Comparison of ENCODE assay signal across 8 mouse cellular contexts in genomic region chr3:115766153-115766552, GRCm38 (mm10). TPM values are rescaled to one million over a fixed set of nuclear protein-coding genes. Genes with fewer than 3 reads are reported as not detected.
DNase-seq lines count a peak whose midpoint lies in the region; ATAC-seq lines count a peak whose summit lies in the region.
"Had no signal": no experiment of that assay in that cellular context is flagged by ENCODE, and none has a peak within 500 bp of the region (broad histone marks: within the 10 kb centered on the region; RNA-seq: fewer than 3 reads in every experiment).

No protein-coding gene starts in this region.

- peak overlapping the region; percentile 26 to 78 for H3K27ac ChIP-seq in heart, embryonic 14.5 days (replicated peaks in 1 of 2; ENCODE audit: control insufficient read depth in 1 of 2, insufficient read depth in 1 of 2, low read depth in 2 of 2, low read length in 2 of 2)
- H3K27ac ChIP-seq in liver, embryonic 11.5 days (ENCODE audit: low read depth, low read length) = no peak overlapping the region
- no peak overlapping the region for H3K27ac ChIP-seq in stomach, embryonic 16.5 days (ENCODE audit: low read length)
- H3K27ac ChIP-seq in forebrain, embryonic 15.5 days (replicated peaks) = no peak overlapping the region
- H3K27ac ChIP-seq: hindbrain, embryonic 14.5 days had no signal

- peak overlapping the region; percentile 55 for H3K4me2 ChIP-seq in heart, embryonic 14.5 days (ENCODE audit: low read length)
- peak overlapping the region; percentile 27 for H3K4me2 ChIP-seq in liver, embryonic 11.5 days
- H3K4me2 ChIP-seq in stomach, embryonic 16.5 days (ENCODE audit: low read depth, low read length) = peak overlapping the region; percentile 21; the same call in 1 of the 2 replicates
- no peak overlapping the region for H3K4me2 ChIP-seq in forebrain, embryonic 15.5 days (replicated peaks)
- H3K4me2 ChIP-seq: hindbrain, embryonic 14.5 days had no signal

- no peaks in the 10 kb centered on the region for H3K36me3 ChIP-seq in heart, embryonic 14.5 days (ENCODE audit: control insufficient read depth, insufficient read depth, low read length)
- H3K36me3 ChIP-seq in liver, embryonic 11.5 days (ENCODE audit: control insufficient read depth, insufficient read depth, low read length) = no peaks in the 10 kb centered on the region
- no peaks in the 10 kb centered on the region for H3K36me3 ChIP-seq in stomach, embryonic 16.5 days (ENCODE audit: control insufficient read depth, insufficient read depth, low read length)
- no peaks in the 10 kb centered on the region for H3K36me3 ChIP-seq in forebrain, embryonic 15.5 days

- intact Hi-C loops in left cerebral cortex, postnatal 36 days (cut with DNase I) = loop anchor here (5.0 kb wide), 1 partner anchor 54 kb away; no protein-coding TSS in a partner anchor

- no peaks in the 10 kb centered on the region for H3K27me3 ChIP-seq in heart, embryonic 14.5 days (ENCODE audit: control insufficient read depth, insufficient read depth, low read length)
- H3K27me3 ChIP-seq in liver, embryonic 11.5 days (replicated peaks; ENCODE audit: control insufficient read depth, insufficient read depth, low read length) = no peaks in the 10 kb centered on the region
- H3K27me3 ChIP-seq in stomach, embryonic 16.5 days (ENCODE audit: control insufficient read depth, insufficient read depth, low read length) = no peaks in the 10 kb centered on the region
- no peaks in the 10 kb centered on the region for H3K27me3 ChIP-seq in forebrain, embryonic 15.5 days

- peak; percentile 6 for DNase-seq in ovary, adult 18-20 months (ENCODE audit: low spot score)
- no peak for DNase-seq in ovary, postnatal 10 days (ENCODE audit: low spot score)
- no peak for DNase-seq in liver, embryonic 11.5 days (ENCODE audit: low spot score)
- no peak for DNase-seq in left cerebral cortex, postnatal 36 days (ENCODE audit: low spot score in 2 of 2)

- WGBS in heart, embryonic 14.5 days = 35% methylated on average over 8 of the region's 8 CpGs
- WGBS in liver, embryonic 11.5 days = 57% methylated on average over 8 of the region's 8 CpGs
- 48% methylated on average over 8 of the region's 8 CpGs for whole genome bisulfite sequencing in stomach, embryonic 16.5 days
- 77% methylated on average over 8 of the region's 8 CpGs for WGBS in forebrain, embryonic 15.5 days

- peak overlapping the region; percentile 57 for H3K9ac ChIP-seq in heart, embryonic 14.5 days (ENCODE audit: low read length)
- no peak overlapping the region for H3K9ac ChIP-seq in liver, embryonic 11.5 days (ENCODE audit: low read depth, low read length)
- no peak overlapping the region for H3K9ac ChIP-seq in stomach, embryonic 16.5 days (ENCODE audit: low read length)
- H3K9ac ChIP-seq in forebrain, embryonic 15.5 days (replicated peaks) = no peak overlapping the region
- H3K9ac ChIP-seq: hindbrain, embryonic 14.5 days had no signal

- ATAC-seq in heart, embryonic 14.5 days (ENCODE audit: insufficient number of reproducible peaks, insufficient read depth, low FRiP score, low read depth) = no peak; the same call in 1 of the 2 replicates
- no peak for ATAC-seq in liver, embryonic 11.5 days (replicated peaks; ENCODE audit: low FRiP score)
- no peak for ATAC-seq in stomach, embryonic 16.5 days (ENCODE audit: insufficient read depth, low FRiP score)
- no peak for ATAC-seq in forebrain, embryonic 15.5 days (replicated peaks)

- H3K4me1 ChIP-seq in heart, embryonic 14.5 days (ENCODE audit: control insufficient read depth in 2 of 2, insufficient read depth in 2 of 2, low read length in 2 of 2) = peaks cover 9 to 24% of the 10 kb centered on the region in 2 experiments
- peaks cover 5% of the 10 kb centered on the region for H3K4me1 ChIP-seq in liver, embryonic 11.5 days (replicated peaks; ENCODE audit: control insufficient read depth, insufficient read depth, low read length)
- peaks cover 7% of the 10 kb centered on the region; the same call in 1 of the 2 replicates for H3K4me1 ChIP-seq in stomach, embryonic 16.5 days (ENCODE audit: control insufficient read depth, insufficient read depth, low read length)
- H3K4me1 ChIP-seq in forebrain, embryonic 15.5 days = no peaks in the 10 kb centered on the region

- peak overlapping the region in 1 of 2 experiments; percentile 3; a peak in 1 of 4 replicates for H3K4me3 ChIP-seq in heart, embryonic 14.5 days (ENCODE audit: control insufficient read depth in 1 of 2, insufficient read depth in 1 of 2, low read depth in 1 of 2, low read length in 2 of 2)
- no peak overlapping the region for H3K4me3 ChIP-seq in liver, embryonic 11.5 days (ENCODE audit: low read depth, low read length)
- H3K4me3 ChIP-seq in stomach, embryonic 16.5 days (replicated peaks; ENCODE audit: low read length) = no peak overlapping the region
- H3K4me3 ChIP-seq in forebrain, embryonic 15.5 days = no peak overlapping the region

- H3K9me3 ChIP-seq in heart, embryonic 14.5 days (ENCODE audit: control insufficient read depth, low read length) = no peaks in the 10 kb centered on the region
- no peaks in the 10 kb centered on the region for H3K9me3 ChIP-seq in liver, embryonic 11.5 days (ENCODE audit: control insufficient read depth, low read length)
- H3K9me3 ChIP-seq in stomach, embryonic 16.5 days (replicated peaks; ENCODE audit: control insufficient read depth, low read length) = no peaks in the 10 kb centered on the region
- no peaks in the 10 kb centered on the region for H3K9me3 ChIP-seq in forebrain, embryonic 15.5 days

RNA-seq across cellular contexts. Expression of gene S1pr1, which starts 51.3 kb away (rescaled TPM):
- 74.7 and 79.5 TPM in 2 replicates for polyA plus RNA-seq in heart, embryonic 14.5 days (2014; fragmentation: Nextera tagmentation; extraction: Ambion mirVana)
- polyA plus RNA-seq in liver, embryonic 11.5 days (2014; fragmentation: Nextera tagmentation; extraction: Ambion mirVana) = 17.8 and 18.7 TPM in 2 replicates
- polyA plus RNA-seq in stomach, embryonic 16.5 days (2015; fragmentation: Nextera tagmentation; extraction: Ambion mirVana) = 17.3 and 18.8 TPM in 2 replicates
- 100 to 1,000 TPM in 1 of 2 experiments, 10 to 100 TPM in 1; 87.4 to 104 TPM for total RNA-seq in left cerebral cortex, postnatal 36 days (2021)
- 29.3 TPM in 2 replicates for polyA plus RNA-seq in forebrain, embryonic 15.5 days (2015; fragmentation: Nextera tagmentation; extraction: Ambion mirVana)

Comparison
In these comparisons a context has a peak if more than half of its experiments do, and no peak if none do; other contexts are left out.
1. H3K27ac ChIP-seq: peak in heart, embryonic 14.5 days (2 of 2); none in liver, embryonic 11.5 days (single experiment), stomach, embryonic 16.5 days (single experiment) and forebrain, embryonic 15.5 days (single experiment).